Mouse (Mus musculus): ENCODE data around the gene Cchcr1. TPM values are rescaled to one million over a fixed set of nuclear protein-coding genes. Genes with fewer than 3 reads are reported as not detected.

Gene Cchcr1
- polyA plus RNA-seq, 1 experiment from 2014 or later: 4.8 TPM

DNA sequence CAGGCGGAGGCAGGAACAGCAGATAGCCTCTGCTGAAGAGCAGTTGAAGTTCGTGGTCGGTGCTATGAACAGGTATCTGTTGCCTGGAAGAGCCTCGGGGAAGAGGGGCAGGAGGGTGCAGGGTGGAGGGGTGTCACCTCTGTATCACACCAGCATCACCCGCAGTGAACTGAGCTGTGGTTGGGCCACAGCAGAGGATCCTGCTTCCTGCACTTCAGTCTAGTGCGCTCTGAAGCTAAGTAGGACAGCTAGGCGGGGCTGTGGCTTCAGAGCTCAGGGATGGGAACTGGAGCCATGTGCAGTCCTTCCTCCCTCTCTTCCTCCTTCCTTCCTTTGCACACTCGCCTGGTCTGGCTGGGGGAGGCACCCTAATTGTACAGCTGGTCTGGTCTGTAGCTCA is 9.7 kb downstream of the Cchcr1 start:
- 83% methylated on average over 8 of the region's 8 CpGs for WGBS

DNA sequence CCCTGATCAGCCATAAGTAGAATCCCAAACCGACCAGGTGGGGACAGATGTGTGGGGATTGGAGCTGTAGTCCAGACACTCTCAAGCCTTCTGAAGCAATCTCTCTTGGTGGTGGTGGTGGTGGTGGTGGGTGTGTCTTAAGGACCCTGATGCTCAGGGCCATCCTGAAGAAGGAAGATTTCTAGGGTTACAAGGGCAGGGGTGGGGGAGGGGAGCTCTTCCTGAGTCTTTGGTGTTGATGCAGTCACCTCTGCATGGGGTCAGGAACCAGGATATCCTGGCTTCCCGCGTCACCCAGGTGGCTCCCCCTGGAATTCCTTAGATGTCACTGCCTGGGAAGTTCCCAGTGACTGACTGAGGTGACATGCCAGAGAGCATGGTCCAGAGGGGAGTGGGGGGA is 15.5 kb downstream of the Cchcr1 start:
- H3K9ac ChIP-seq (ENCODE audit: low read depth, low read length): no peak overlapping the region
- peaks cover 22% of the 10 kb centered on the region; the same call in 1 of the 2 replicates for H3K36me3 ChIP-seq (ENCODE audit: control insufficient read depth, insufficient read depth)
- no peak overlapping the region for H3K4me3 ChIP-seq (ENCODE audit: low read depth, low read length)
- WGBS: 15% methylated on average over 3 of the region's 3 CpGs
- H3K27ac ChIP-seq (ENCODE audit: low read depth, low read length): no peak overlapping the region
- no peaks in the 10 kb centered on the region for H3K9me3 ChIP-seq (ENCODE audit: control insufficient read depth)
- no peaks in the 10 kb centered on the region for H3K4me1 ChIP-seq (replicated peaks; ENCODE audit: control insufficient read depth, insufficient read depth, low read length)
- no peak for TF ChIP-seq CTCF (IDR thresholded peaks at IDR 0.05; ENCODE audit: low read depth)
- no peaks in the 10 kb centered on the region for H3K27me3 ChIP-seq (replicated peaks; ENCODE audit: control insufficient read depth, insufficient read depth, low read length)
- no peak overlapping the region for H3K4me2 ChIP-seq (replicated peaks; ENCODE audit: low read depth)
- no peak for ATAC-seq

More for the DNA sequence above, 9.7 kb downstream of the Cchcr1 start:
- H3K9me3 ChIP-seq (ENCODE audit: control insufficient read depth): no peaks in the 10 kb centered on the region
- H3K36me3 ChIP-seq (ENCODE audit: control insufficient read depth, insufficient read depth): peaks cover 48% of the 10 kb centered on the region
- no peaks in the 10 kb centered on the region for H3K27me3 ChIP-seq (replicated peaks; ENCODE audit: control insufficient read depth, insufficient read depth, low read length)
- H3K4me2 ChIP-seq (replicated peaks; ENCODE audit: low read depth): no peak overlapping the region
- H3K27ac ChIP-seq (ENCODE audit: low read depth, low read length): no peak overlapping the region
- no peak for ATAC-seq
- H3K4me3 ChIP-seq (ENCODE audit: low read depth, low read length): no peak overlapping the region
- no peak for TF ChIP-seq CTCF (IDR thresholded peaks at IDR 0.05; ENCODE audit: low read depth)
- no peak overlapping the region for H3K9ac ChIP-seq (ENCODE audit: low read depth, low read length)
- no peaks in the 10 kb centered on the region for H3K4me1 ChIP-seq (replicated peaks; ENCODE audit: control insufficient read depth, insufficient read depth, low read length)

DNA sequence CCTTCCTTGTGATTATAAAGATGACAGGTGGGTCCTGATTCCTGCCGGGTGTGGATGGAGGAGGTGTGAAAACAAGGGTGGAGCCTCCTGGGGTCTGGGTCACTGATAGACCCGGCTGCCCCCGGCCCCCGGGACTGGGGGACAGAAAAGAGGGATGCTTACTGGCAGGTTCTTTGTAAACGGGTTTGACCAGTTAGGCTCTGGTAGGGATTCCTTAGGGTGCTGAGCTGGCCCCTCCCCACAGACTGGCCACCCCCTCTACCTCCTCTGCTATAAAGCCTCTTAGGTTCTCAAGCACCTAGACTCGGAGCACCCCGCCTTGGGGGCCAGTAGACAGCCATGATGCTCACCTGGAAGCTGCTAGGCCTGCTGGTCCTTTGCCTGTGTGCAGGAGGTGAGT is 16.0 kb downstream of the Cchcr1 start, which contains the start of gene Psors1c2:
Gene Psors1c2 (plus strand): TSS at position 301 of the 400 bp plus-strand sequence.
- Histone ChIP-seq H3K4me3 (ENCODE audit: low read depth, low read length) (no peak within 1 kb of the TSS), H3K27me3 (replicated peaks; ENCODE audit: control insufficient read depth, insufficient read depth, low read length) (no peaks in the 10 kb centered on the region), H3K9me3 (ENCODE audit: control insufficient read depth) (no peaks in the 10 kb centered on the region), H3K36me3 (ENCODE audit: control insufficient read depth, insufficient read depth) (peaks cover 22% of the 10 kb centered on the region; the same call in 1 of the 2 replicates), H3K4me1 (replicated peaks; ENCODE audit: control insufficient read depth, insufficient read depth, low read length) (no peaks in the 10 kb centered on the region), H3K4me2 (replicated peaks; ENCODE audit: low read depth) (no peak within 1 kb of the TSS), H3K27ac (ENCODE audit: low read depth, low read length) (no peak within 1 kb of the TSS), H3K9ac (ENCODE audit: low read depth, low read length) (no peak within 1 kb of the TSS)
- WGBS: 16% methylated on average over 7 of the region's 7 CpGs
- no peak for ATAC-seq
- TF ChIP-seq CTCF (IDR thresholded peaks at IDR 0.05; ENCODE audit: low read depth): no peak

DNA sequence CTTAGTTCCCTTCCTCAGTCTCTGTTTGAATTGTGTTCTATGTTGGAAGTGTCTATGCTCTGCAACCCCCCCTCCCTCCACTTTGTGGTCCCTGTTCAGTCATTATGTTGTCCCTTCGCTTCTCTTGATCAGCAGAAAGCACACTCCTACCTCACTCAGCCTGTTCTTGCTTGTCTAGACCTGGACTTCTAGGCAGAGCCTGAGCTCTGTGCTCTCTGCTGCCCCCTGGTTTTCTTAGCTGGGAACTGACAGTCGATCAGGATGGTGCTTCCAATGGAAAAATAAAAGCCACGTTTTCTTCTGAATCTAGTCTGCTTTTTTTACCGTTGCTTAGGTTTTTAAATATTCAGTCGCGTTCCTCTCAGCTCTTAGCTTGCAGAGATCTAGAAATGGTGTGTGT is 17.4 kb downstream of the Cchcr1 start:
- Histone ChIP-seq H3K4me1 (replicated peaks; ENCODE audit: control insufficient read depth, insufficient read depth, low read length) (no peaks in the 10 kb centered on the region), H3K27me3 (replicated peaks; ENCODE audit: control insufficient read depth, insufficient read depth, low read length) (no peaks in the 10 kb centered on the region), H3K36me3 (ENCODE audit: control insufficient read depth, insufficient read depth) (peaks cover 16% of the 10 kb centered on the region; the same call in 1 of the 2 replicates), H3K4me2 (replicated peaks; ENCODE audit: low read depth) (no peak overlapping the region), H3K27ac (ENCODE audit: low read depth, low read length) (no peak overlapping the region), H3K9ac (ENCODE audit: low read depth, low read length) (no peak overlapping the region), H3K9me3 (ENCODE audit: control insufficient read depth) (no peaks in the 10 kb centered on the region), H3K4me3 (ENCODE audit: low read depth, low read length) (no peak overlapping the region)
- WGBS: 8% methylated on average over 6 of the region's 6 CpGs
- ATAC-seq: no peak; the same call in 1 of the 2 replicates
- peak; percentile 96 for TF ChIP-seq CTCF (IDR thresholded peaks at IDR 0.05; ENCODE audit: low read depth)

DNA sequence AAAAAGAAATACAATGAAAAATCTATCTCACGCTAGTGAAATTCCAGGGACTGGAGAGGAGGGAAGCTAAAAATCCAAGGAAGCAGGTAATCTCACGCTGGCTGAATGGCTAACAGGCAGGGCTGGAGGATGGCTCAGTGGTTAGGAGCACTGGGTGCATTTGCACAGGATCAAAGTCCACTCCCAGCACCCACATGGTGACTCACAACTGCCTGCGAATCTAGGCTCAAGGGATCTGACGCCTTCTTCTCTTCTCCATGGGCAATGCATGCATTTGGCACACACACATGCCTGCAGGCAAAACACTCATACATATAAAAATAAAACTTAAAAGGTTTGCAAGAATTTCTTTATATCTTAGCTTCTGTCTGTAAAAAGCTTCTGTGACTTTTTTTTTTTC is 20.5 kb downstream of the Cchcr1 start:
- no peak overlapping the region for H3K4me2 ChIP-seq (replicated peaks; ENCODE audit: low read depth)
- no peaks in the 10 kb centered on the region for H3K27me3 ChIP-seq (replicated peaks; ENCODE audit: control insufficient read depth, insufficient read depth, low read length)
- no peaks in the 10 kb centered on the region for H3K36me3 ChIP-seq (ENCODE audit: control insufficient read depth, insufficient read depth)
- no peak overlapping the region for H3K9ac ChIP-seq (ENCODE audit: low read depth, low read length)
- peak; percentile 47; the same call in 1 of the 2 replicates for ATAC-seq
- TF ChIP-seq CTCF (IDR thresholded peaks at IDR 0.05; ENCODE audit: low read depth): no peak
- no peaks in the 10 kb centered on the region for H3K9me3 ChIP-seq (ENCODE audit: control insufficient read depth)
- H3K4me1 ChIP-seq (replicated peaks; ENCODE audit: control insufficient read depth, insufficient read depth, low read length): no peaks in the 10 kb centered on the region
- 65% methylated on average over 4 of the region's 4 CpGs for WGBS
- no peak overlapping the region for H3K27ac ChIP-seq (ENCODE audit: low read depth, low read length)
- H3K4me3 ChIP-seq (ENCODE audit: low read depth, low read length): no peak overlapping the region

DNA sequence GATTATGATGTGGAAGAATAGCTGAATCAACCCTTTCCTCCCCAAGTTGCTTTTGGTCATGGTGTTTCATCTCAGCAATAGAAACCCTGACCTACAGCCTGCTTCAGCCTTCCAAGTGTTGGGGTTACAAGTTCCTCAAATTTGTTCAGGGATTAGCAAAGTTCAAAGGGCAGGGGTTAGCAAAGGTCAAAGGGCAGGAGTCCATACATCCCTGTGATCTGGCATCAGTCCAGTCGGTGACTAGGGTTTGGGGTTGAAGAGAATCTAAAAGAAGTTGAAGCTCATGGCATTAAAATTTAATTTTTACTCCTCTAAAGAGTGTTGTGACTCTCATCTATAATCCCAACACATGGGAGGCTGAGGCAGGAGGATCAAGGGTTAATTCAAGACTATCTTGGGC is 21.6 kb downstream of the Cchcr1 start:
- Histone ChIP-seq H3K27ac (ENCODE audit: low read depth, low read length) (no peak overlapping the region), H3K4me1 (replicated peaks; ENCODE audit: control insufficient read depth, insufficient read depth, low read length) (no peaks in the 10 kb centered on the region), H3K27me3 (replicated peaks; ENCODE audit: control insufficient read depth, insufficient read depth, low read length) (no peaks in the 10 kb centered on the region), H3K4me3 (ENCODE audit: low read depth, low read length) (no peak overlapping the region), H3K4me2 (replicated peaks; ENCODE audit: low read depth) (no peak overlapping the region), H3K9me3 (ENCODE audit: control insufficient read depth) (no peaks in the 10 kb centered on the region), H3K36me3 (ENCODE audit: control insufficient read depth, insufficient read depth) (no peaks in the 10 kb centered on the region), H3K9ac (ENCODE audit: low read depth, low read length) (no peak overlapping the region)
- no peak for TF ChIP-seq CTCF (IDR thresholded peaks at IDR 0.05; ENCODE audit: low read depth)
- WGBS: 85% methylated on average over 1 of the region's 1 CpGs
- ATAC-seq: no peak

DNA sequence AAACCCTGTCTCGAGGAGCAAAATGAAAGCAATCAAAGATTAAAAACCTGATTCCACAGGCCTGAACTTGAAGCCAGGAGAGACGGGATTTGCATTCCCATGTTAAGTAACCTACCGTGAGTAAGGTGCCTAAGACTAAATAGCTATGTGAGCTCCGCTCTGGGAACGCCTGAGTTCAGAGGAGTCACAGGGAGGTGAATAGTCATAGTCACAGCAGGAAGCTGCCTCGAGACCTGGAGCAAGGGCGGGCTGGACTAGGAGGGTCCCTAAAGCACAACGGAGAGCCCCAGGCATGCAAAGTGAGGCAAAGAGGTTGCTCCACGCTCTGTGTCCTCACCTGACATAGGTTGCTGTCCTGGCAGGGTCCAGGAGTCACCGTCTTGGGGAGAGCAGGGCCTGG is 22.6 kb downstream of the Cchcr1 start:
- TF ChIP-seq CTCF (IDR thresholded peaks at IDR 0.05; ENCODE audit: low read depth): no peak
- Histone ChIP-seq H3K4me1 (replicated peaks; ENCODE audit: control insufficient read depth, insufficient read depth, low read length) (no peaks in the 10 kb centered on the region), H3K27me3 (replicated peaks; ENCODE audit: control insufficient read depth, insufficient read depth, low read length) (no peaks in the 10 kb centered on the region), H3K27ac (ENCODE audit: low read depth, low read length) (no peak overlapping the region), H3K4me3 (ENCODE audit: low read depth, low read length) (no peak overlapping the region), H3K9me3 (ENCODE audit: control insufficient read depth) (no peaks in the 10 kb centered on the region), H3K4me2 (replicated peaks; ENCODE audit: low read depth) (no peak overlapping the region), H3K9ac (ENCODE audit: low read depth, low read length) (no peak overlapping the region), H3K36me3 (ENCODE audit: control insufficient read depth, insufficient read depth) (no peaks in the 10 kb centered on the region)
- WGBS: 62% methylated on average over 10 of the region's 10 CpGs
- ATAC-seq: no peak
